Mouse (Mus musculus): ENCODE data around the gene Aloxe3.
"Not testable (repeated sequence)": the region's sequence is repeated elsewhere in the genome, so short reads cannot be mapped to it uniquely, and the experiment has no call there.

The Aloxe3 gene

GRCm38 (mm10) chr11:69125852-69125918 is at the start of gene Aloxe3:
TSS of gene Aloxe3 (plus strand) at chr11:69125896.
- DNase-seq = no peak

GRCm38 (mm10) chr11:69076572-69076971 is 49.1 kb upstream of the Aloxe3 start:
- no peak for DNase-seq

GRCm38 (mm10) chr11:69077316-69077715 is 48.4 kb upstream of the Aloxe3 start:
- DNase-seq = no peak

GRCm38 (mm10) chr11:69078041-69078440 is 47.7 kb upstream of the Aloxe3 start:
- DNase-seq = no peak

GRCm38 (mm10) chr11:69078805-69079438 is 46.8 kb upstream of the Aloxe3 start:
- no peak for DNase-seq

GRCm38 (mm10) chr11:69080102-69080854 is 45.4 kb upstream of the Aloxe3 start:
- DNase-seq = no peak

GRCm38 (mm10) chr11:69080855-69081222 is 44.9 kb upstream of the Aloxe3 start:
- no peak for DNase-seq

GRCm38 (mm10) chr11:69081613-69082012 is 44.1 kb upstream of the Aloxe3 start:
- no peak for DNase-seq

GRCm38 (mm10) chr11:69085608-69086007 is 40.1 kb upstream of the Aloxe3 start:
- DNase-seq = no peak

- DNase-seq = no peak
Observed at GRCm38 (mm10) chr11:69086390-69086789, 39.3 kb upstream of the Aloxe3 start.

GRCm38 (mm10) chr11:69087082-69087481 is 38.6 kb upstream of the Aloxe3 start:
- DNase-seq = peak; percentile 73 to 84

- no peak for DNase-seq
Observed at GRCm38 (mm10) chr11:69087597-69087996, 38.1 kb upstream of the Aloxe3 start.

GRCm38 (mm10) chr11:69088103-69088855 is 37.4 kb upstream of the Aloxe3 start, which contains the start of gene Vamp2:
TSS of gene Vamp2 (plus strand) at chr11:69088490.
- DNase-seq = peak; percentile 94 to 96

GRCm38 (mm10) chr11:69088856-69089615 is 36.7 kb upstream of the Aloxe3 start:
- DNase-seq = no peak

GRCm38 (mm10) chr11:69089616-69090290 is 35.9 kb upstream of the Aloxe3 start:
- no peak for DNase-seq

GRCm38 (mm10) chr11:69090367-69090766 is 35.3 kb upstream of the Aloxe3 start:
- DNase-seq = no peak

GRCm38 (mm10) chr11:69091566-69092385 is 33.9 kb upstream of the Aloxe3 start:
- no peak for DNase-seq

- DNase-seq = peak; percentile 93 to 94
Observed at GRCm38 (mm10) chr11:69092386-69092751, 33.3 kb upstream of the Aloxe3 start.

GRCm38 (mm10) chr11:69092871-69093270 is 32.8 kb upstream of the Aloxe3 start:
- no peak for DNase-seq

- not testable (repeated sequence) for DNase-seq
Observed at GRCm38 (mm10) chr11:69093856-69094255, 31.8 kb upstream of the Aloxe3 start.

GRCm38 (mm10) chr11:69094697-69095429 is 30.8 kb upstream of the Aloxe3 start, which contains the start of gene Per1:
TSS of gene Per1 (plus strand) at chr11:69095217.
- DNase-seq = peak; percentile 98 to 99

Data from kidney, postnatal 4 days (tissue).